Mouse (Mus musculus) hindbrain, embryonic 16.5 days (tissue): ENCODE results near the gene Akap1. TPM values are rescaled to one million over a fixed set of nuclear protein-coding genes. Genes with fewer than 3 reads are reported as not detected.

Experiments used
- ATAC-seq: fragments of 200-750 bp; cut with Nextera tagmentation; 2 replicates; pipeline ENCODE4 v1.8.0; 2017; ENCODE audit warnings: moderate TSS enrichment, moderate library complexity
- H3K27ac ChIP-seq: fragments of 300-500 bp; sonication (generic); 2 replicates; pipeline ENCODE4 v1.5.1; 2014; ENCODE audit warnings: low read depth, mild to moderate bottlenecking, control low read depth, low read length, moderate library complexity
- H3K27me3 ChIP-seq: fragments of 300-500 bp; sonication (generic); replicated peaks from 2 replicates; pipeline ENCODE4 v1.6.1; 2014; ENCODE audit warnings: low read length; ENCODE audit not compliant: control insufficient read depth, insufficient read depth
- H3K36me3 ChIP-seq: fragments of 300-500 bp; sonication (generic); 2 replicates; pipeline ENCODE4 v1.6.1; 2014; ENCODE audit warnings: mild to moderate bottlenecking, low read length, moderate library complexity, mixed read lengths; ENCODE audit not compliant: control insufficient read depth, insufficient read depth
- H3K4me1 ChIP-seq: fragments of 300-500 bp; sonication (generic); 2 replicates; pipeline ENCODE4 v1.6.1; 2014; ENCODE audit warnings: low read depth, low read length; ENCODE audit not compliant: control insufficient read depth, insufficient read depth
- H3K4me2 ChIP-seq: fragments of 300-500 bp; sonication (generic); 2 replicates; pipeline ENCODE4 v1.6.1; 2014; ENCODE audit warnings: mild to moderate bottlenecking, low read length, control low read depth, moderate library complexity
- H3K4me3 ChIP-seq: fragments of 300-500 bp; sonication (generic); 2 replicates; pipeline ENCODE4 v1.5.1; 2014; ENCODE audit warnings: mild to moderate bottlenecking, low read length, control low read depth, moderate library complexity
- H3K9ac ChIP-seq: fragments of 300-500 bp; sonication (generic); 2 replicates; pipeline ENCODE4 v1.6.1; 2014; ENCODE audit warnings: low read depth, mild to moderate bottlenecking, control low read depth, low read length, moderate library complexity
- H3K9me3 ChIP-seq: fragments of 300-500 bp; sonication (generic); 2 replicates; pipeline ENCODE4 v1.6.1; 2014; ENCODE audit warnings: mild to moderate bottlenecking, low read length, moderate library complexity; ENCODE audit not compliant: control insufficient read depth
- WGBS: fragments of 180-500 bp; shearing (Covaris S2); extraction: QIAGEN DNeasy Blood & Tissue Kit; methylation state at CpG from one replicate; pipeline ENCODE4 v1.1.7; 2014; 5-methylcytosine and 5-hydroxymethylcytosine counted together
- polyA plus RNA-seq: library from polyadenylated mRNA; unstranded; fragments of >200 nt; fragmentation: Nextera tagmentation; extraction: Ambion mirVana; gene quantifications from 2 replicates; pipeline ENCODE4 v1.2.1, GENCODE M21; 2015

The Akap1 gene
- polyA plus RNA-seq, 1 experiment from 2014 or later: 28.5 TPM

- ATAC-seq: no peak
- 70% methylated on average over 8 of the region's 8 CpGs for whole genome bisulfite sequencing
- no peaks in the 10 kb centered on the region for H3K4me1 ChIP-seq
- H3K36me3 ChIP-seq: peaks cover 30% of the 10 kb centered on the region
- no peaks in the 10 kb centered on the region for H3K27me3 ChIP-seq
- H3K4me2 ChIP-seq: no peak overlapping the region
- H3K27ac ChIP-seq: no peak overlapping the region
- H3K9ac ChIP-seq: no peak overlapping the region
- H3K4me3 ChIP-seq: no peak overlapping the region
- H3K9me3 ChIP-seq: no peaks in the 10 kb centered on the region
Measured at GRCm38 (mm10) chr11:88840292-88840691, 24.1 kb downstream of the Akap1 start.

- Histone ChIP-seq H3K9ac (no peak overlapping the region), H3K4me2 (no peak overlapping the region), H3K4me3 (no peak overlapping the region), H3K4me1 (no peaks in the 10 kb centered on the region), H3K9me3 (no peaks in the 10 kb centered on the region), H3K27ac (no peak overlapping the region), H3K27me3 (no peaks in the 10 kb centered on the region), H3K36me3 (peaks cover 21% of the 10 kb centered on the region)
- 92% methylated on average over 6 of the region's 6 CpGs for WGBS
- ATAC-seq: no peak
Measured at GRCm38 (mm10) chr11:88839379-88839778, 25.0 kb downstream of the Akap1 start.

- Histone ChIP-seq H3K27ac (no peak overlapping the region), H3K9me3 (no peaks in the 10 kb centered on the region), H3K4me3 (no peak overlapping the region), H3K27me3 (no peaks in the 10 kb centered on the region), H3K4me2 (no peak overlapping the region), H3K9ac (no peak overlapping the region), H3K36me3 (peaks cover 22% of the 10 kb centered on the region), H3K4me1 (no peaks in the 10 kb centered on the region)
- ATAC-seq: no peak
- 93% methylated on average over 13 of the region's 13 CpGs for WGBS
Measured at GRCm38 (mm10) chr11:88838630-88839029, 25.8 kb downstream of the Akap1 start.

- no peaks in the 10 kb centered on the region for H3K9me3 ChIP-seq
- no peak overlapping the region for H3K27ac ChIP-seq
- no peak overlapping the region for H3K4me3 ChIP-seq
- H3K36me3 ChIP-seq: peaks cover 29% of the 10 kb centered on the region
- H3K27me3 ChIP-seq: no peaks in the 10 kb centered on the region
- no peak for ATAC-seq
- no peaks in the 10 kb centered on the region for H3K4me1 ChIP-seq
- 82% methylated on average over 11 of the region's 11 CpGs for WGBS
- H3K4me2 ChIP-seq: no peak overlapping the region
- H3K9ac ChIP-seq: no peak overlapping the region
Measured at GRCm38 (mm10) chr11:88834606-88835005, 29.8 kb downstream of the Akap1 start.

GRCm38 (mm10) chr11:88834134-88834533 is 30.3 kb downstream of the Akap1 start:
- no peak for ATAC-seq
- Histone ChIP-seq H3K4me3 (no peak overlapping the region), H3K27me3 (no peaks in the 10 kb centered on the region), H3K9me3 (no peaks in the 10 kb centered on the region), H3K27ac (no peak overlapping the region), H3K4me2 (no peak overlapping the region), H3K4me1 (no peaks in the 10 kb centered on the region), H3K36me3 (peaks cover 26% of the 10 kb centered on the region), H3K9ac (no peak overlapping the region)
- WGBS: 89% methylated on average over 14 of the region's 14 CpGs

- Histone ChIP-seq H3K9me3 (no peaks in the 10 kb centered on the region), H3K4me2 (no peak overlapping the region), H3K9ac (no peak overlapping the region), H3K27me3 (no peaks in the 10 kb centered on the region; the same call in 1 of the 2 replicates), H3K4me1 (no peaks in the 10 kb centered on the region), H3K36me3 (peaks cover 26% of the 10 kb centered on the region), H3K27ac (no peak overlapping the region), H3K4me3 (no peak overlapping the region)
- WGBS: 74% methylated on average over 4 of the region's 4 CpGs
- ATAC-seq: 0 out of 2 replicates have a peak, but pooled peaks have one; percentile 45
Measured at GRCm38 (mm10) chr11:88833099-88833498, 31.3 kb downstream of the Akap1 start.

- Histone ChIP-seq H3K27me3 (no peaks in the 10 kb centered on the region; the same call in 1 of the 2 replicates), H3K4me1 (no peaks in the 10 kb centered on the region), H3K4me2 (no peak overlapping the region), H3K9ac (no peak overlapping the region), H3K36me3 (peaks cover 19% of the 10 kb centered on the region), H3K4me3 (no peak overlapping the region), H3K27ac (no peak overlapping the region), H3K9me3 (no peaks in the 10 kb centered on the region)
- ATAC-seq: no peak
- 100% methylated on average over 2 of the region's 2 CpGs for WGBS
Measured at GRCm38 (mm10) chr11:88830257-88830804, 34.1 kb downstream of the Akap1 start.

- Histone ChIP-seq H3K27me3 (no peaks in the 10 kb centered on the region; the same call in 1 of the 2 replicates), H3K36me3 (peaks cover 10% of the 10 kb centered on the region), H3K4me3 (no peak overlapping the region), H3K9ac (no peak overlapping the region), H3K27ac (no peak overlapping the region), H3K9me3 (no peaks in the 10 kb centered on the region), H3K4me2 (no peak overlapping the region), H3K4me1 (no peaks in the 10 kb centered on the region)
- ATAC-seq: no peak
Measured at GRCm38 (mm10) chr11:88828528-88828927, 35.9 kb downstream of the Akap1 start.

GRCm38 (mm10) chr11:88825909-88826308 is 38.5 kb downstream of the Akap1 start:
- H3K36me3 ChIP-seq: no peaks in the 10 kb centered on the region
- H3K9ac ChIP-seq: no peak overlapping the region
- no peak overlapping the region for H3K4me3 ChIP-seq
- H3K27me3 ChIP-seq: no peaks in the 10 kb centered on the region; the same call in 1 of the 2 replicates
- WGBS: 43% methylated on average over 7 of the region's 7 CpGs
- no peak for ATAC-seq
- peaks cover 16% of the 10 kb centered on the region for H3K4me1 ChIP-seq
- no peaks in the 10 kb centered on the region for H3K9me3 ChIP-seq
- no peak overlapping the region for H3K4me2 ChIP-seq
- H3K27ac ChIP-seq: no peak overlapping the region
